In genomic region chr11:69088103-69088855, GRCm38 (mm10) we compare ENCODE assay signal across 8 mouse cellular contexts. TPM values are rescaled to one million over a fixed set of nuclear protein-coding genes. Genes with fewer than 3 reads are reported as not detected.
DNase-seq lines count a peak whose midpoint lies in the region; ATAC-seq lines count a peak whose summit lies in the region.

Gene Vamp2 (plus strand): TSS chr11:69088490.

- ATAC-seq in intestine, embryonic 14.5 days (replicated peaks; ENCODE audit: low FRiP score, low TSS enrichment, low read depth), result peak; percentile 77

- intact Hi-C loops in left cerebral cortex, postnatal 36 days (cut with DNase I), result loop anchor here (2.0 to 5.0 kb wide), 2 partner anchors 15 to 34 kb away; partner anchors contain the start of genes 9130213A22Rik and Hes7

- H3K9me3 ChIP-seq in intestine, embryonic 14.5 days (ENCODE audit: control insufficient read depth, low read length), result no peaks in the 10 kb centered on the region
- H3K9me3 ChIP-seq in midbrain, embryonic 10.5 days (replicated peaks), result no peaks in the 10 kb centered on the region

- H3K4me3 ChIP-seq in intestine, embryonic 14.5 days (ENCODE audit: low read depth, low read length), result peak within 1 kb of the TSS; percentile 79
- peak within 1 kb of the TSS; percentile 83 for H3K4me3 ChIP-seq in midbrain, embryonic 10.5 days

- peaks cover 35% of the 10 kb centered on the region for H3K4me1 ChIP-seq in intestine, embryonic 14.5 days (replicated peaks; ENCODE audit: control insufficient read depth, insufficient read depth, low read length)
- peaks cover 51% of the 10 kb centered on the region for H3K4me1 ChIP-seq in midbrain, embryonic 10.5 days

- 1% methylated on average over 61 of the region's 67 CpGs for WGBS in intestine, embryonic 14.5 days
- 1% methylated on average over 67 of the region's 67 CpGs for WGBS in midbrain, embryonic 10.5 days

- peak within 1 kb of the TSS; percentile 74 for H3K4me2 ChIP-seq in intestine, embryonic 14.5 days (ENCODE audit: low read length)

- no peaks in the 10 kb centered on the region for H3K27me3 ChIP-seq in intestine, embryonic 14.5 days (replicated peaks; ENCODE audit: control insufficient read depth, insufficient read depth, low read length)
- H3K27me3 ChIP-seq in midbrain, embryonic 10.5 days (ENCODE audit: low read depth, poor library complexity, severe bottlenecking), result no peaks in the 10 kb centered on the region

- peaks cover 37% of the 10 kb centered on the region for H3K36me3 ChIP-seq in intestine, embryonic 14.5 days (ENCODE audit: control insufficient read depth, insufficient read depth, low read length)
- H3K36me3 ChIP-seq in midbrain, embryonic 10.5 days, result peaks cover 33% of the 10 kb centered on the region

- peak within 1 kb of the TSS; percentile 88 for H3K27ac ChIP-seq in intestine, embryonic 14.5 days (ENCODE audit: low read depth)
- peak within 1 kb of the TSS; percentile 99 for H3K27ac ChIP-seq in midbrain, embryonic 10.5 days (replicated peaks)

- DNase-seq in adipocyte (ENCODE audit: low spot score), result peak; percentile 84
- DNase-seq in embryo, embryonic 10.5 days (ENCODE audit: low spot score), result peak; percentile 94
- DNase-seq in gastrocnemius, postnatal 25 days, result peak; percentile 89
- DNase-seq in intestine, embryonic 14.5 days (ENCODE audit: low spot score), result peak; percentile 94
- peak; percentile 93 to 96 for DNase-seq in left cerebral cortex, postnatal 36 days (ENCODE audit: low spot score in 2 of 2)
- DNase-seq in midbrain, embryonic 10.5 days (ENCODE audit: low spot score), result peak; percentile 93
- DNase-seq in right cerebral cortex, postnatal 36 days (ENCODE audit: low spot score in 2 of 2), result peak; percentile 90 to 91
- peak; percentile 86 for DNase-seq in yolk sac, embryonic 10.5 days (ENCODE audit: low spot score)

- H3K9ac ChIP-seq in intestine, embryonic 14.5 days (ENCODE audit: low read length), result peak within 1 kb of the TSS; percentile 96

RNA-seq across cellular contexts. Expression of gene Vamp2, which starts in this region (rescaled TPM):
- 10 to 100 TPM; 34.9 to 35.2 TPM for total RNA-seq in gastrocnemius, postnatal 25 days (2021)
- 76.7 TPM in 2 replicates for polyA plus RNA-seq in intestine, embryonic 14.5 days (2014; fragmentation: Nextera tagmentation; extraction: Ambion mirVana)
- 1,000 to 10,000 TPM; 1,090 to 1,186 TPM for total RNA-seq in left cerebral cortex, postnatal 36 days (2021)
- 63.1 and 90.1 TPM in 2 replicates for polyA plus RNA-seq in midbrain, embryonic 10.5 days (2016; fragmentation: Nextera tagmentation; extraction: Ambion mirVana)

Comparison
In these comparisons a context has a peak if more than half of its experiments do, and no peak if none do; other contexts are left out.
1. Peak in every context shown above with its lines: DNase-seq, ATAC-seq, H3K4me3 ChIP-seq and H3K27ac ChIP-seq.
2. RNA of gene Vamp2 (total RNA-seq): 1,090 to 1,186 TPM in left cerebral cortex, postnatal 36 days; 34.9 to 35.2 TPM in gastrocnemius, postnatal 25 days; every median in the first group is over 10 times any median in the second.